Mouse (Mus musculus): ENCODE measurements around the gene Rdm1.

DNA sequence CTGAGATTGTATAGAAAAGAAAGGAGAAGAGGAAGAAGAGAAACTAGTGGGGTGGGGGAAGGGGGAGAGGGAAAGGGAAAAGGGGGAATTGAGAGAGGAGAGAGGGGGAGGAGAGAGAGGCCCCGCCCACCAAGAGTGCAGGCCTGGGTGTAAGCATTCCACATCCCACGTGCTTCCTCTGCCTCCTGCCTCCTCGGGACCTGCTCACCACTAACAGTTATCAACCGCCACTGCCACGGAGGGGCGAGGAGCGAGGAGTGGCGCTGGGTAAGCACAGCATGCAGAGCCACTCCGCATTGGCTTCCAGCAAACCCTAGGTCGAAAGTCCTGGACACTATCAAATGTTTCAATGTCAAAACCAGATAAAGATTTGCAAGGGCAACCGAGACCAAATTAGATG is 16.6 kb upstream of the Rdm1 start:
- TF ChIP-seq CTCF (IDR thresholded peaks at IDR 0.05; ENCODE audit: low read depth, low read length) (no peak), POLR2A (IDR thresholded peaks at IDR 0.05; ENCODE audit: borderline replicate concordance, low read depth, low read length) (no peak)

All from bone marrow macrophage, adult 2 months (primary cell).